Mouse (Mus musculus) limb, embryonic 13.5 days (tissue): Measurements from ENCODE around the gene Clic3. TPM values are rescaled to one million over a fixed set of nuclear protein-coding genes. Genes with fewer than 3 reads are reported as not detected.

ENCODE experiments used
- ATAC-seq: fragments of 200-750 bp; cut with Nextera tagmentation; 2 replicates; pipeline ENCODE4 v1.8.0; 2017; ENCODE audit warnings: low read depth, moderate number of reproducible peaks, moderate TSS enrichment; ENCODE audit not compliant: low FRiP score
- H3K27ac ChIP-seq: fragments of 300-500 bp; sonication (generic); 2 replicates; pipeline ENCODE4 v1.5.1; 2015; ENCODE audit warnings: inconsistent platforms, mild to moderate bottlenecking, moderate library complexity
- H3K27me3 ChIP-seq: fragments of 300-500 bp; sonication (generic); 2 replicates; pipeline ENCODE4 v1.6.1; 2015; ENCODE audit warnings: mild to moderate bottlenecking, inconsistent platforms
- H3K36me3 ChIP-seq: fragments of 300-500 bp; sonication (generic); 2 replicates; pipeline ENCODE4 v1.6.1; 2015; ENCODE audit warnings: inconsistent platforms, mild to moderate bottlenecking, moderate library complexity
- H3K4me1 ChIP-seq: fragments of 300-500 bp; sonication (generic); 2 replicates; pipeline ENCODE4 v1.6.1; 2015; ENCODE audit warnings: inconsistent platforms
- H3K4me2 ChIP-seq: fragments of 300-500 bp; sonication (generic); replicated peaks from 2 replicates; pipeline ENCODE4 v1.6.1; 2015; ENCODE audit warnings: inconsistent platforms, mild to moderate bottlenecking, moderate library complexity
- H3K4me3 ChIP-seq: fragments of 300-500 bp; sonication (generic); 2 replicates; pipeline ENCODE4 v1.5.1; 2015; ENCODE audit warnings: moderate library complexity, mild to moderate bottlenecking, inconsistent platforms
- H3K9ac ChIP-seq: fragments of 300-500 bp; sonication (generic); 2 replicates; pipeline ENCODE4 v1.6.1; 2015; ENCODE audit warnings: mild to moderate bottlenecking, inconsistent platforms
- H3K9me3 ChIP-seq: fragments of 300-500 bp; sonication (generic); 2 replicates; pipeline ENCODE4 v1.6.1; 2016; ENCODE audit warnings: inconsistent platforms
- WGBS: fragments of 180-500 bp; shearing (Covaris S2); methylation state at CpG from one replicate; pipeline ENCODE4 v1.1.7; 2015; 5-methylcytosine and 5-hydroxymethylcytosine counted together
- polyA plus RNA-seq: library from polyadenylated mRNA; unstranded; fragments of >200 nt; fragmentation: Nextera tagmentation; extraction: Ambion mirVana; gene quantifications from 2 replicates; pipeline ENCODE4 v1.2.1, GENCODE M21; 2015

Gene Clic3
- polyA plus RNA-seq, 1 experiment from 2014 or later: 2.5 TPM

DNA sequence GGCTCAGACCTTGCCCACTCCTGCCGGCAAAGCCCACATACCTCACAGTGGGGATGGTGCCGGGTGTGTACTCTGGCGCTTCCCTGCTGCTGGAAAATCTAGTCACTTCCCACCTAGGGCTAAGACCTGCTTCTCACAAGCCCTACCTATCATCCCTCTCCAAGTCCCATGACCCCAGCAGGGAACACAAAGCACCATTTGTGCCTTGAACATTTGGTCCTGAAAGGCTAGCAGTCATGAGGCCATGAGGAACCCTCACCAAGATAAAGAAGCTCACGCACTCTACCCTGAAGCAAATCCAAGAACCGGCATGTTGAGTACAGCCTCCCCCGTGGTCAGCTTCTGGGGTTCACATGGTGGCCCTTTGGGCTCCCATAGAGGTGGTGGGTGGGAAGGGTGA, 13.3 kb downstream of the Clic3 start, which contains the start of gene Ptgds:
Ptgds (minus strand) TSS at position 78 of the 400 bp plus-strand sequence.
- no peak within 1 kb of the TSS for H3K4me3 ChIP-seq
- no peaks in the 10 kb centered on the region for H3K36me3 ChIP-seq
- peaks cover 15% of the 10 kb centered on the region; the same call in 1 of the 2 replicates for H3K4me1 ChIP-seq
- WGBS: 48% methylated on average over 6 of the region's 6 CpGs
- ATAC-seq: no peak
- no peak within 1 kb of the TSS for H3K4me2 ChIP-seq
- no peaks in the 10 kb centered on the region for H3K27me3 ChIP-seq
- no peak within 1 kb of the TSS for H3K27ac ChIP-seq
- no peaks in the 10 kb centered on the region for H3K9me3 ChIP-seq
- no peak within 1 kb of the TSS for H3K9ac ChIP-seq

DNA sequence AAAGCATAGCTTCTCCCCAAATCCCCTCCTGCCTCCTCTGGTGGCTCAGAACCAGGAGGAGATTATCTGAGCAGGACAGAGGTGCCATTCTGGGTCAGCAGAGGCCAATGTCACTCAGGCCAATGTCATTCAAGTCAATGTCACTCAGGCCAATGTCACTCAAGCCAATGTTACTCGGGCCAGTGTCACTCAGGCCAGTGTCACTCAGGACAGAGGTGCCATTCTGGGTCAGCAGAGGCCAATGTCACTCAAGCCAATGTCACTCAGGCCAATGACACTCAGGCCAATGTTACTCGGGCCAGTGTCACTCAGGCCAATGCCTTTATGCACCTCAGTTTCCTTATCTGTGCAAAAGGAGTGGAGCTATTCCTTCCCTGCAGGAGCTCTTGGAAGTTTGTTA, 15.9 kb downstream of the Clic3 start:
- 77% methylated on average over 2 of the region's 2 CpGs for WGBS
- H3K27me3 ChIP-seq: no peaks in the 10 kb centered on the region
- H3K4me3 ChIP-seq: no peak overlapping the region
- H3K27ac ChIP-seq: no peak overlapping the region
- no peaks in the 10 kb centered on the region for H3K36me3 ChIP-seq
- H3K4me1 ChIP-seq: peaks cover 7% of the 10 kb centered on the region; the same call in 1 of the 2 replicates
- no peak overlapping the region for H3K4me2 ChIP-seq
- ATAC-seq: no peak
- H3K9me3 ChIP-seq: no peaks in the 10 kb centered on the region
- H3K9ac ChIP-seq: no peak overlapping the region

DNA sequence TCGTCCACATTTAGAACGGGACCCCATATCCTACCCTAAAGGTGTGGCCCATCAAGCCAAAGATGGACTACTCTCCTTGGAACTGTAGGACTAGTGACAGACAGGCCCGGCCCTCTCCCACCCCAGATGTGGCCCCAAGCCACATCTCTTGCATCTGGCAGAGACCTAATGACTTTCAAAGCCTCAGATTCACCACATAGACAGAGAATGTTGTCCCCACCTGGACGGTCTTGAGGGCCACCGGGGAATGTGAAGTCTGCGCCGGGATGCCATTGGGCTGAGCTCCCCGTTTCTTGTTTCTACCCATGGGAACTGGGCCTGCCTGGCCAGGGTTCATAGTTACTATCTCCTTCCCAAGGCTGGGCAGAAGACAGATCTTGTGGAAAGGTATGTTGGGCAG, 20.9 kb downstream of the Clic3 start:
- H3K4me1 ChIP-seq: no peaks in the 10 kb centered on the region
- H3K36me3 ChIP-seq: no peaks in the 10 kb centered on the region
- 0 out of 2 replicates have a peak, but pooled peaks cover under 1% of the 10 kb centered on the region for H3K27me3 ChIP-seq
- H3K4me3 ChIP-seq: no peak overlapping the region
- no peak overlapping the region for H3K9ac ChIP-seq
- H3K9me3 ChIP-seq: no peaks in the 10 kb centered on the region
- WGBS: 84% methylated on average over 8 of the region's 8 CpGs
- no peak overlapping the region for H3K27ac ChIP-seq
- ATAC-seq: no peak
- H3K4me2 ChIP-seq: no peak overlapping the region

GRCm38 (mm10) chr2:25477967-25478675, 21.5 kb downstream of the Clic3 start:
- no peak overlapping the region for H3K4me2 ChIP-seq
- 77% methylated on average over 3 of the region's 3 CpGs for WGBS

GRCm38 (mm10) chr2:25479551-25480311, 23.1 kb downstream of the Clic3 start:
- H3K4me1 ChIP-seq: no peaks in the 10 kb centered on the region
- H3K27ac ChIP-seq: no peak overlapping the region
- no peak overlapping the region for H3K4me3 ChIP-seq
- H3K9me3 ChIP-seq: no peaks in the 10 kb centered on the region
- ATAC-seq: no peak
- no peaks in the 10 kb centered on the region for H3K36me3 ChIP-seq
- WGBS: 62% methylated on average over 10 of the region's 10 CpGs
- H3K27me3 ChIP-seq: 0 out of 2 replicates have a peak, but pooled peaks cover 2% of the 10 kb centered on the region
- H3K4me2 ChIP-seq: no peak overlapping the region
- no peak overlapping the region for H3K9ac ChIP-seq

More at GRCm38 (mm10) chr2:25477967-25478675, 21.5 kb downstream of the Clic3 start:
- Histone ChIP-seq H3K27ac (no peak overlapping the region), H3K9me3 (no peaks in the 10 kb centered on the region), H3K4me3 (no peak overlapping the region), H3K4me1 (no peaks in the 10 kb centered on the region), H3K9ac (no peak overlapping the region), H3K27me3 (0 out of 2 replicates have a peak, but pooled peaks cover 2% of the 10 kb centered on the region), H3K36me3 (no peaks in the 10 kb centered on the region)
- ATAC-seq: no peak

- no peak overlapping the region for H3K27ac ChIP-seq
- 82% methylated on average over 1 of the region's 1 CpGs for WGBS
- H3K4me1 ChIP-seq: no peaks in the 10 kb centered on the region
- no peaks in the 10 kb centered on the region for H3K9me3 ChIP-seq
- H3K4me2 ChIP-seq: no peak overlapping the region
- H3K4me3 ChIP-seq: no peak overlapping the region
- ATAC-seq: no peak
- no peak overlapping the region for H3K9ac ChIP-seq
- 0 out of 2 replicates have a peak, but pooled peaks cover 2% of the 10 kb centered on the region for H3K27me3 ChIP-seq
- no peaks in the 10 kb centered on the region for H3K36me3 ChIP-seq
Observed at GRCm38 (mm10) chr2:25480541-25480940, 23.9 kb downstream of the Clic3 start.

GRCm38 (mm10) chr2:25482969-25483368, 26.3 kb downstream of the Clic3 start:
- 32% methylated on average over 7 of the region's 7 CpGs for WGBS
- H3K4me2 ChIP-seq: no peak overlapping the region
- no peaks in the 10 kb centered on the region for H3K4me1 ChIP-seq
- H3K27ac ChIP-seq: no peak overlapping the region
- H3K4me3 ChIP-seq: no peak overlapping the region
- peaks cover 3% of the 10 kb centered on the region; the same call in 1 of the 2 replicates for H3K27me3 ChIP-seq
- no peaks in the 10 kb centered on the region for H3K9me3 ChIP-seq
- ATAC-seq: no peak
- H3K36me3 ChIP-seq: no peaks in the 10 kb centered on the region
- no peak overlapping the region for H3K9ac ChIP-seq

DNA sequence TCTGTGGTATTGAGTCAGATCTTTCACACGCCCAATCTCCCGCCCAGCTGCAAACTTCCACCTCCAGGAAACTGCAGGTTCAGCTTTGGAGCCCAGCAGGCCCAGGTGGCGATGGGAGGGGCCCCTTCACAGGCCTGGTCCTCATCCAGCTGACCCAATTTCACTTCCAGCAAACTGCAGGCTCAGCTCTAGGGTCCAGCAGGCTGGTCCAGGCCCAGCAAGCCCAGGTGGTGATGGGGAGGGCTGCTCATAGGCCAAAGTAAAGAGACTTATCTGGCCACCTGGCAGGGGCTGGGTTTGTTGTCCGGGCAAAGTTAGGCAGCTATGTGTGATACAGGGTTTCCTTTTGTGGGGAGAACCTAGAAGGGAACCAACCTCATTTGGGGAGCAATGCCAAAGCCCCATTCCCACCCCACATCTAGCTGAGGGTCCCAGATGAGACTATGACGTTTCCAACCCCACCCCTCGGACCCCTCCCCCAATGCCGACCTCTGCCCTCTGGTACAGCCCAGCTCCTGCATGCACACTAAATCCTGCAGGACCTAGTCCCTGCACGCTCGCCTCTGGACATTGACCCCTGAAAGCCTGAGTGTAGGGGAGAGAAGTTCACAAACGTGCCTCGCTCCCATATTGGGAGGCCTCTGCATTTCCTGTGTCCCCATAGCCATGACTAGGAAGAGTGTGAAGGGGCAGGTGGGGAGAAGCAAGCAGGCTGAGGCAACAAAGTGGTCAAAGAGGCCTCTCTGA, 28.4 kb downstream of the Clic3 start:
- no peaks in the 10 kb centered on the region for H3K4me1 ChIP-seq
- no peak overlapping the region for H3K9ac ChIP-seq
- no peak overlapping the region for H3K27ac ChIP-seq
- no peak overlapping the region for H3K4me2 ChIP-seq
- ATAC-seq: no peak
- no peaks in the 10 kb centered on the region for H3K36me3 ChIP-seq
- no peaks in the 10 kb centered on the region for H3K9me3 ChIP-seq
- WGBS: 61% methylated on average over 11 of the region's 11 CpGs
- H3K27me3 ChIP-seq: peaks cover 6% of the 10 kb centered on the region; the same call in 1 of the 2 replicates
- no peak overlapping the region for H3K4me3 ChIP-seq

DNA sequence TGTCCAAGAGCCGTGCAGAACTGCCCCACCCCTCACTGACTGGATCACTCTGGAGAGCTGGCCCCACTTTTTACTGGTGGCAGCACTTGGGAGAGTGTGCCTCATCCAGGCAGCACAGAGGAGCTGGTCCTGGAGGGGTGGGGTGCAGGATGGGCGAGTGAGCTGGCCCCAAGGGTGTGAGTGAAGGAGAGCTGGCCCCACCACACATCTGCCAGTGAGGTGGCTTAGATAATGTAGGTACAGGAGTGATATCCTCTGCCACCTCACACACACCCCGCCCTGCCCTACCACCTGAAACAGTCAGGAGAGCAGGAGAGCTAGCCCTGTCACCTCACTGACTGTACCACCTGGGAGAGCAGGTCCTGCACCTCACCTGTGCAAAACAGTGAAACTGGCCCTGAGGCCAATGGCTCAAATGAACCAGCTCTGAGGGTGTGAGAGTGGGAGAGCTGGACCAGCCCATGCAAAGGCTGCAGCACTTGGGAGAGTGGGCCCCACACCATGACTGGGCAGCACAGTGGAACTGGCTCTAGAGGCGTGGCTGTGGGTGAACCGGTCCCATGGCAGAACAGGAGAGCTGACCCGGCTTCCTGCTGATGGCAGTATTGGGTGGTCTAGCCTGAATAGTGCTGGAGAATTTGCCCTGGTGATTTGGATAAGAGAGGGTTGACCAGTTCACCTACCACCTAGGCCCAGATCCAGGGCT, 31.5 kb downstream of the Clic3 start:
- Histone ChIP-seq H3K27ac (no peak overlapping the region), H3K4me3 (no peak overlapping the region), H3K9me3 (no peaks in the 10 kb centered on the region), H3K27me3 (peaks cover 4% of the 10 kb centered on the region; the same call in 1 of the 2 replicates), H3K4me2 (no peak overlapping the region), H3K36me3 (no peaks in the 10 kb centered on the region), H3K9ac (no peak overlapping the region), H3K4me1 (no peaks in the 10 kb centered on the region)
- WGBS: 77% methylated on average over 6 of the region's 6 CpGs
- no peak for ATAC-seq

DNA sequence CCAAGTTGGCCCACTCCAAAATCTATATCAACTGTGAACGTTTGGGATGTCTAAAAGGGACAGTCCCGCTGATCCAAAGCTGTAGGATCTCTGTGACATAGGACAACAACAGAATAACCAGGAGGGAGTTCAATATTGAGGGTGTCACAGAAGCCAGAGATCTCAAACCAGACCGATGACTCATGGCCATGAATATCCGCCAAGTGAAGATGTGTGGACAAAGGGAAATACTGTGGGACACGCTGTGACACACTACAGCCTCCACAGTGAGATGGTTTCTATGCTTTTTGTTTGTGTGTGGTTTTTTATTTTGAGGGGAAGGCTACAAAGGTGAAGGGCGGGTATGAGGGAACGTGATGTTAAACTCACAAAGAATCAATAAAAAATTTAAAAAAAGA, 32.0 kb downstream of the Clic3 start:
- Histone ChIP-seq H3K27me3 (peaks cover 4% of the 10 kb centered on the region; the same call in 1 of the 2 replicates), H3K4me1 (no peaks in the 10 kb centered on the region), H3K9ac (no peak overlapping the region), H3K36me3 (no peaks in the 10 kb centered on the region), H3K4me2 (no peak overlapping the region), H3K4me3 (no peak overlapping the region), H3K9me3 (no peaks in the 10 kb centered on the region), H3K27ac (no peak overlapping the region)
- no peak for ATAC-seq
- WGBS: 77% methylated on average over 7 of the region's 7 CpGs

DNA sequence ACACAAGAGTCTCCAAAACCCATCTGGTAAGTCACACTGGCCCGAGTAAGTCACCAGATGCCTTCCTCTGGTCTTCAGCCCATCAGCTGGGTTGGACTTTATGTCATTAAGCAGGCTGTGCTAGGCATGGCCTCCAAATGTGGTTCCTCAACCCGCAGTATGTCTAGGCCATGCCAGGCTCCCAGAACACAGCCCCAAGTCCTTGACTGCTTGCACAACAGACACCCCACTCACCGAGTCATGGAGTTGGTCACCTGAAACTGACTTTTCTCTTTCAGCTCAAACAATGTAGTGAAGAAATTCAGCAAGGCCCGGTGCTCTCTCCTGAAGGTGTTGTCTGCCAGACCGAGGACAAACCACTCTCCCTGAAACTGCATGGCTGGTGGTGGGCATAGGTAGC, 36.4 kb downstream of the Clic3 start:
- no peaks in the 10 kb centered on the region for H3K9me3 ChIP-seq
- 79% methylated on average over 5 of the region's 5 CpGs for WGBS
- H3K27ac ChIP-seq: no peak overlapping the region
- no peak overlapping the region for H3K4me2 ChIP-seq
- H3K4me1 ChIP-seq: no peaks in the 10 kb centered on the region
- no peaks in the 10 kb centered on the region for H3K36me3 ChIP-seq
- H3K4me3 ChIP-seq: no peak overlapping the region
- H3K27me3 ChIP-seq: peaks cover 3% of the 10 kb centered on the region; the same call in 1 of the 2 replicates
- no peak for ATAC-seq
- H3K9ac ChIP-seq: no peak overlapping the region
